Mouse (Mus musculus) cortical plate, adult 2 months (tissue): ENCODE measurements around the gene Ccdc180.
A peak's percentile ranks its signal among the peaks of the same experiment; 100 is the strongest.

Experiments used
- CTCF ChIP-seq: fragments of 200-500 bp; IDR thresholded peaks from 2 replicates; pipeline ENCODE4 v1.5.1; 2011; ENCODE audit warnings: mild to moderate bottlenecking, control low read depth, low read length; ENCODE audit not compliant: insufficient read depth; ENCODE audit errors: extremely low read depth
- POLR2A ChIP-seq: fragments of 200-500 bp; IDR thresholded peaks from 2 replicates; pipeline ENCODE4 v1.6.1; 2011; ENCODE audit warnings: mild to moderate bottlenecking, low read length, control low read depth; ENCODE audit not compliant: insufficient read depth; ENCODE audit errors: extremely low read depth

DNA sequence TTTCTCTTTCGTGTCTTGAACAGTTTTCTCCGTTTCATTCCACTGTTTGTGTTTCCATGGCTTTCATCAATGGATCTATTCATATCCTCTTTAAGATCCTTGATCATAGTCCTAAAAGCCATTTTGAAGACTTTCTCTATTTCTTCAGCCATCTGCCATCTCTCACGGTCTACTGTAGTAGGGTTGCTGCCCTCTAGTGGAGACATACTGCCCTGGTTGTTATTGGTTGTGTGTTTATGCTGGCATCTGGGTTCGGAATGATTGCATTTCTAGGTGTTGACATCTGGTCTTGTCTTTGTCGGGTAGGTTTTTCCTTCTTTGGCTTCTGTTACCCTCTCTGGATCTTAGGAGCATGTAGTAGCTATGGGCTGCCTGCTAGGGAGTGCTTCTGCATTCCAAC lies 11.2 kb upstream of the Ccdc180 start:
- no peak for TF ChIP-seq POLR2A
- TF ChIP-seq CTCF, result peak; percentile 56
